Mouse (Mus musculus): ENCODE data around the gene Rdm1. TPM values are rescaled to one million over a fixed set of nuclear protein-coding genes. Genes with fewer than 3 reads are reported as not detected.

The Rdm1 gene
- 3.7 and 8.7 TPM in 2 replicates for polyA plus RNA-seq (2012)

GRCm38 (mm10) chr11:101626995-101627856, at the start of gene Rdm1:
Gene Rdm1, plus strand, starts transcription at chr11:101627195.

GRCm38 (mm10) chr11:101582054-101583035, 44.6 kb upstream of the Rdm1 start, which contains the start of gene Tmem106a:
Gene Tmem106a, plus strand, starts transcription at chr11:101582242.

GRCm38 (mm10) chr11:101599156-101599555, 27.8 kb upstream of the Rdm1 start, which contains the start of gene Gm11634:
Gene Gm11634, minus strand, starts transcription at chr11:101599256.

GRCm38 (mm10) chr11:101664825-101665635, 38.0 kb downstream of the Rdm1 start, which contains the start of gene Arl4d:
Gene Arl4d, plus strand, starts transcription at chr11:101665541.

Other genes with a start within 250 kb of the Rdm1 start
- 67.2 and 86.7 TPM in 2 replicates for gene Aarsd1, start 209.6 kb upstream of the Rdm1 start, polyA plus RNA-seq (2012)
- gene Gm27029, start 202.4 kb upstream of the Rdm1 start, polyA plus RNA-seq (2012) = 1.2 and 1.4 TPM in 2 replicates
- gene Rundc1, start 202.1 kb upstream of the Rdm1 start, polyA plus RNA-seq (2012) = 5.6 and 7.3 TPM in 2 replicates
- 0.53 and 1.1 TPM in 2 replicates for gene Ptges3l, start 201.9 kb upstream of the Rdm1 start, polyA plus RNA-seq (2012)
- 714 and 821 TPM in 2 replicates for gene Rpl27, start 184.9 kb upstream of the Rdm1 start, polyA plus RNA-seq (2012)
- 20.0 and 23.7 TPM in 2 replicates for gene Ifi35, start 178.8 kb upstream of the Rdm1 start, polyA plus RNA-seq (2012)
- 7.8 and 12.1 TPM in 2 replicates for gene Rnd2, start 162.2 kb upstream of the Rdm1 start, polyA plus RNA-seq (2012)
- 200 and 226 TPM in 2 replicates for gene Vat1, start 161.0 kb upstream of the Rdm1 start, polyA plus RNA-seq (2012)
- 7.4 and 9.3 TPM in 2 replicates for gene Brca1, start 75.2 kb upstream of the Rdm1 start, polyA plus RNA-seq (2012)
- gene Nbr1, start 75.0 kb upstream of the Rdm1 start, polyA plus RNA-seq (2012) = 43.7 and 46.7 TPM in 2 replicates
- 1.6 and 2.5 TPM in 2 replicates for gene Tmem106a, start 45.0 kb upstream of the Rdm1 start, polyA plus RNA-seq (2012)
- gene Gm11634, start 27.9 kb upstream of the Rdm1 start, polyA plus RNA-seq (2012) = not detected in 2 replicates
- gene Arl4d, start 38.3 kb downstream of the Rdm1 start, polyA plus RNA-seq (2012) = 3.3 and 4.0 TPM in 2 replicates
- 8.7 and 14.3 TPM in 2 replicates for gene Dhx8, start 105.7 kb downstream of the Rdm1 start, polyA plus RNA-seq (2012)
- 0.61 and 0.70 TPM in 2 replicates for gene Etv4, start 158.2 kb downstream of the Rdm1 start, polyA plus RNA-seq (2012)

Data from megakaryocyte-erythroid progenitor cell, adult 5 weeks (primary cell).